Mouse (Mus musculus): ENCODE measurements around the gene Lclat1. TPM values are rescaled to one million over a fixed set of nuclear protein-coding genes. Genes with fewer than 3 reads are reported as not detected.
"Not testable (repeated sequence)": the region's sequence is repeated elsewhere in the genome, so short reads cannot be mapped to it uniquely, and the experiment has no call there.

Lclat1 gene
- polyA plus RNA-seq, 1 experiment from 2014 or later = 11.4 TPM

- Histone ChIP-seq H3K4me1 (replicated peaks; ENCODE audit: control insufficient read depth, insufficient read depth, low read length) (0 out of 2 replicates have a peak, but pooled peaks cover 2% of the 10 kb centered on the region), H3K36me3 (ENCODE audit: control insufficient read depth, insufficient read depth, low read length) (no peaks in the 10 kb centered on the region), H3K4me2 (no peak overlapping the region), H3K9ac (ENCODE audit: low read depth, low read length) (no peak overlapping the region), H3K27me3 (replicated peaks; ENCODE audit: control insufficient read depth, insufficient read depth, low read length) (no peaks in the 10 kb centered on the region), H3K4me3 (ENCODE audit: low read depth, low read length) (no peak overlapping the region), H3K9me3 (ENCODE audit: control insufficient read depth, low read length) (no peaks in the 10 kb centered on the region), H3K27ac (ENCODE audit: low read depth, low read length) (no peak overlapping the region; the same call in 1 of the 2 replicates)
- 64% methylated on average over 8 of the region's 8 CpGs for WGBS
- DNase-seq (ENCODE audit: low spot score) (no peak), ATAC-seq (replicated peaks; ENCODE audit: low FRiP score) (no peak)
These were observed 143.3 kb downstream of the Lclat1 start for GRCm38 (mm10) chr17:73251142-73251502.

GRCm38 (mm10) chr17:73251812-73252608 is 144.2 kb downstream of the Lclat1 start:
- no peak overlapping the region for H3K9ac ChIP-seq (ENCODE audit: low read depth, low read length)
- H3K27me3 ChIP-seq (replicated peaks; ENCODE audit: control insufficient read depth, insufficient read depth, low read length) = no peaks in the 10 kb centered on the region
- H3K4me3 ChIP-seq (ENCODE audit: low read depth, low read length) = no peak overlapping the region
- WGBS = 74% methylated on average over 11 of the region's 11 CpGs
- H3K4me1 ChIP-seq (replicated peaks; ENCODE audit: control insufficient read depth, insufficient read depth, low read length) = 0 out of 2 replicates have a peak, but pooled peaks cover 2% of the 10 kb centered on the region
- DNase-seq (ENCODE audit: low spot score) = no peak
- no peaks in the 10 kb centered on the region for H3K9me3 ChIP-seq (ENCODE audit: control insufficient read depth, low read length)
- no peaks in the 10 kb centered on the region for H3K36me3 ChIP-seq (ENCODE audit: control insufficient read depth, insufficient read depth, low read length)
- no peak for ATAC-seq (replicated peaks; ENCODE audit: low FRiP score)
- no peak overlapping the region for H3K4me2 ChIP-seq
- no peak overlapping the region for H3K27ac ChIP-seq (ENCODE audit: low read depth, low read length)

- H3K36me3 ChIP-seq (ENCODE audit: control insufficient read depth, insufficient read depth, low read length) = no peaks in the 10 kb centered on the region
- no peaks in the 10 kb centered on the region for H3K9me3 ChIP-seq (ENCODE audit: control insufficient read depth, low read length)
- 0 out of 2 replicates have a peak, but pooled peaks cover 2% of the 10 kb centered on the region for H3K4me1 ChIP-seq (replicated peaks; ENCODE audit: control insufficient read depth, insufficient read depth, low read length)
- H3K27ac ChIP-seq (ENCODE audit: low read depth, low read length) = no peak overlapping the region
- WGBS = 70% methylated on average over 10 of the region's 10 CpGs
- no peak overlapping the region for H3K9ac ChIP-seq (ENCODE audit: low read depth, low read length)
- H3K4me3 ChIP-seq (ENCODE audit: low read depth, low read length) = no peak overlapping the region
- DNase-seq (ENCODE audit: low spot score) (no peak), ATAC-seq (replicated peaks; ENCODE audit: low FRiP score) (no peak)
- H3K27me3 ChIP-seq (replicated peaks; ENCODE audit: control insufficient read depth, insufficient read depth, low read length) = no peaks in the 10 kb centered on the region
- no peak overlapping the region for H3K4me2 ChIP-seq
These were observed 145.6 kb downstream of the Lclat1 start for GRCm38 (mm10) chr17:73253291-73253969.

GRCm38 (mm10) chr17:73255801-73256200 is 148.0 kb downstream of the Lclat1 start:
- no peaks in the 10 kb centered on the region for H3K36me3 ChIP-seq (ENCODE audit: control insufficient read depth, insufficient read depth, low read length)
- no peaks in the 10 kb centered on the region for H3K27me3 ChIP-seq (replicated peaks; ENCODE audit: control insufficient read depth, insufficient read depth, low read length)
- H3K27ac ChIP-seq (ENCODE audit: low read depth, low read length) = no peak overlapping the region
- H3K9ac ChIP-seq (ENCODE audit: low read depth, low read length) = no peak overlapping the region
- 0 out of 2 replicates have a peak, but pooled peaks cover under 1% of the 10 kb centered on the region for H3K4me1 ChIP-seq (replicated peaks; ENCODE audit: control insufficient read depth, insufficient read depth, low read length)
- no peaks in the 10 kb centered on the region for H3K9me3 ChIP-seq (ENCODE audit: control insufficient read depth, low read length)
- H3K4me3 ChIP-seq (ENCODE audit: low read depth, low read length) = no peak overlapping the region
- ATAC-seq (replicated peaks; ENCODE audit: low FRiP score) (no peak), DNase-seq (ENCODE audit: low spot score) (no peak)
- WGBS = 93% methylated on average over 5 of the region's 5 CpGs
- no peak overlapping the region for H3K4me2 ChIP-seq

GRCm38 (mm10) chr17:73258620-73259019 is 150.8 kb downstream of the Lclat1 start:
- H3K27ac ChIP-seq (ENCODE audit: low read depth, low read length) = no peak overlapping the region
- H3K27me3 ChIP-seq (replicated peaks; ENCODE audit: control insufficient read depth, insufficient read depth, low read length) = no peaks in the 10 kb centered on the region
- H3K4me1 ChIP-seq (replicated peaks; ENCODE audit: control insufficient read depth, insufficient read depth, low read length) = no peaks in the 10 kb centered on the region
- no peak for DNase-seq (ENCODE audit: low spot score)
- H3K4me3 ChIP-seq (ENCODE audit: low read depth, low read length) = no peak overlapping the region
- no peaks in the 10 kb centered on the region for H3K36me3 ChIP-seq (ENCODE audit: control insufficient read depth, insufficient read depth, low read length)
- WGBS = 47% methylated on average over 12 of the region's 12 CpGs
- H3K9me3 ChIP-seq (ENCODE audit: control insufficient read depth, low read length) = no peaks in the 10 kb centered on the region
- no peak overlapping the region for H3K9ac ChIP-seq (ENCODE audit: low read depth, low read length)
- H3K4me2 ChIP-seq = no peak overlapping the region
- ATAC-seq (replicated peaks; ENCODE audit: low FRiP score) = no peak

- 82% methylated on average over 5 of the region's 5 CpGs for WGBS
- not testable (repeated sequence) for DNase-seq (ENCODE audit: low spot score); H3K27me3 ChIP-seq (replicated peaks; ENCODE audit: control insufficient read depth, insufficient read depth, low read length); H3K4me2 ChIP-seq; H3K36me3 ChIP-seq (ENCODE audit: control insufficient read depth, insufficient read depth, low read length); H3K27ac ChIP-seq (ENCODE audit: low read depth, low read length); H3K9ac ChIP-seq (ENCODE audit: low read depth, low read length); ATAC-seq (replicated peaks; ENCODE audit: low FRiP score); H3K4me1 ChIP-seq (replicated peaks; ENCODE audit: control insufficient read depth, insufficient read depth, low read length); H3K9me3 ChIP-seq (ENCODE audit: control insufficient read depth, low read length); H3K4me3 ChIP-seq (ENCODE audit: low read depth, low read length)
These were observed 151.5 kb downstream of the Lclat1 start for GRCm38 (mm10) chr17:73259258-73259657.

- Histone ChIP-seq H3K4me2 (no peak overlapping the region), H3K36me3 (ENCODE audit: control insufficient read depth, insufficient read depth, low read length) (no peaks in the 10 kb centered on the region), H3K9me3 (ENCODE audit: control insufficient read depth, low read length) (no peaks in the 10 kb centered on the region), H3K27me3 (replicated peaks; ENCODE audit: control insufficient read depth, insufficient read depth, low read length) (no peaks in the 10 kb centered on the region), H3K4me3 (ENCODE audit: low read depth, low read length) (no peak overlapping the region), H3K27ac (ENCODE audit: low read depth, low read length) (no peak overlapping the region), H3K9ac (ENCODE audit: low read depth, low read length) (no peak overlapping the region), H3K4me1 (replicated peaks; ENCODE audit: control insufficient read depth, insufficient read depth, low read length) (no peaks in the 10 kb centered on the region)
- 81% methylated on average over 2 of the region's 2 CpGs for WGBS
- DNase-seq (ENCODE audit: low spot score) (no peak), ATAC-seq (replicated peaks; ENCODE audit: low FRiP score) (no peak)
These were observed 154.8 kb downstream of the Lclat1 start for GRCm38 (mm10) chr17:73262558-73262957.

- no peaks in the 10 kb centered on the region for H3K36me3 ChIP-seq (ENCODE audit: control insufficient read depth, insufficient read depth, low read length)
- H3K27me3 ChIP-seq (replicated peaks; ENCODE audit: control insufficient read depth, insufficient read depth, low read length) = no peaks in the 10 kb centered on the region
- no peak overlapping the region for H3K4me3 ChIP-seq (ENCODE audit: low read depth, low read length)
- no peaks in the 10 kb centered on the region for H3K4me1 ChIP-seq (replicated peaks; ENCODE audit: control insufficient read depth, insufficient read depth, low read length)
- no peak overlapping the region for H3K27ac ChIP-seq (ENCODE audit: low read depth, low read length)
- DNase-seq (ENCODE audit: low spot score) = no peak
- no peak for ATAC-seq (replicated peaks; ENCODE audit: low FRiP score)
- no peaks in the 10 kb centered on the region for H3K9me3 ChIP-seq (ENCODE audit: control insufficient read depth, low read length)
- no peak overlapping the region for H3K4me2 ChIP-seq
- no peak overlapping the region for H3K9ac ChIP-seq (ENCODE audit: low read depth, low read length)
- whole genome bisulfite sequencing = 54% methylated on average over 8 of the region's 8 CpGs
These were observed 155.3 kb downstream of the Lclat1 start for GRCm38 (mm10) chr17:73263077-73263501.
